In the genomic region with DNA sequence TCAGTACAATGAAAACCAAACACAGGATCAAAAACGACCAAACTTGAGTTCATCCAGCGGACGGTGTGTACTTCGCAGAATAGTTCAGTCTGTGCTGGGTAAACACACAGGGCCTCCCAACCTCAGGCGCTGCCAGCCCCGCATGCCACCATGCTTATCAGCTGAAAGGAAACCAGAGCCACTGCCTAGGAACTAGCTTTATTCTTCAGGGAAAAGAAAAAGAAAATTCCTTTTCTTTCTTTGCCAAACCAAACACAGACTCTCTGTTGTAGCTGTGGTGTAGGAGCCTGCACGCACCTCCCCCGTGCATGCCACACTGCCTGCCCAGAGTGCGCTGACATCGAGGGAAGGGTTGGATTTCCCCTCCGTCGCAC, we compare ENCODE assay signal across 11 mouse cellular contexts.
A peak's percentile ranks its signal among the peaks of the same experiment; 100 is the strongest.
DNase-seq lines count a peak whose midpoint lies in the region; ATAC-seq lines count a peak whose summit lies in the region.
"Had no signal": no experiment of that assay in that cellular context is flagged by ENCODE, and none has a peak within 500 bp of the region (broad histone marks: within the 10 kb centered on the region; RNA-seq: fewer than 3 reads in every experiment).

No protein-coding gene starts in this region.

- no peak overlapping the region for H3K4me2 ChIP-seq in hindbrain, embryonic 15.5 days
- H3K4me2 ChIP-seq in hindbrain, embryonic 13.5 days: no peak overlapping the region
- H3K4me2 ChIP-seq in embryonic facial prominence, embryonic 13.5 days: no peak overlapping the region
- no peak overlapping the region for H3K4me2 ChIP-seq in intestine, embryonic 14.5 days (ENCODE audit: low read length)
- no peak overlapping the region for H3K4me2 ChIP-seq in kidney, embryonic 15.5 days
- H3K4me2 ChIP-seq: forebrain, embryonic 15.5 days; midbrain, embryonic 15.5 days had no signal

- no peaks in the 10 kb centered on the region for H3K36me3 ChIP-seq in hindbrain, embryonic 15.5 days
- H3K36me3 ChIP-seq in hindbrain, embryonic 13.5 days: no peaks in the 10 kb centered on the region
- H3K36me3 ChIP-seq in embryonic facial prominence, embryonic 13.5 days: peaks cover 70% of the 10 kb centered on the region
- peaks cover 40% of the 10 kb centered on the region for H3K36me3 ChIP-seq in intestine, embryonic 14.5 days (ENCODE audit: control insufficient read depth, insufficient read depth, low read length)
- peaks cover 94% of the 10 kb centered on the region for H3K36me3 ChIP-seq in kidney, embryonic 15.5 days
- H3K36me3 ChIP-seq: forebrain, embryonic 15.5 days; midbrain, embryonic 15.5 days had no signal

- peak; percentile 52; the same call in 1 of the 2 replicates for ATAC-seq in hindbrain, embryonic 15.5 days (ENCODE audit: low FRiP score, low read depth)
- ATAC-seq in hindbrain, embryonic 13.5 days (ENCODE audit: low FRiP score): no peak
- ATAC-seq in embryonic facial prominence, embryonic 13.5 days (ENCODE audit: insufficient number of reproducible peaks, insufficient read depth, low FRiP score, low TSS enrichment, low read depth): no peak
- ATAC-seq in intestine, embryonic 14.5 days (replicated peaks; ENCODE audit: low FRiP score, low TSS enrichment, low read depth): no peak
- ATAC-seq in kidney, embryonic 15.5 days (replicated peaks; ENCODE audit: low FRiP score): no peak
- ATAC-seq: forebrain, embryonic 15.5 days; midbrain, embryonic 15.5 days had no signal

- no peak overlapping the region for H3K4me3 ChIP-seq in hindbrain, embryonic 15.5 days
- no peak overlapping the region for H3K4me3 ChIP-seq in hindbrain, embryonic 13.5 days
- no peak overlapping the region for H3K4me3 ChIP-seq in embryonic facial prominence, embryonic 13.5 days
- no peak overlapping the region for H3K4me3 ChIP-seq in intestine, embryonic 14.5 days (ENCODE audit: low read depth, low read length)
- no peak overlapping the region for H3K4me3 ChIP-seq in kidney, embryonic 15.5 days (replicated peaks)
- H3K4me3 ChIP-seq: forebrain, embryonic 15.5 days; midbrain, embryonic 15.5 days had no signal

- 65% methylated on average over 12 of the region's 12 CpGs for WGBS in hindbrain, embryonic 15.5 days
- WGBS in hindbrain, embryonic 13.5 days: 77% methylated on average over 12 of the region's 12 CpGs
- WGBS in embryonic facial prominence, embryonic 13.5 days: 42% methylated on average over 12 of the region's 12 CpGs
- 66% methylated on average over 12 of the region's 12 CpGs for WGBS in intestine, embryonic 14.5 days
- 68% methylated on average over 12 of the region's 12 CpGs for WGBS in kidney, embryonic 15.5 days

- H3K27me3 ChIP-seq in hindbrain, embryonic 15.5 days: no peaks in the 10 kb centered on the region
- H3K27me3 ChIP-seq in hindbrain, embryonic 13.5 days: no peaks in the 10 kb centered on the region
- H3K27me3 ChIP-seq in embryonic facial prominence, embryonic 13.5 days: no peaks in the 10 kb centered on the region
- no peaks in the 10 kb centered on the region for H3K27me3 ChIP-seq in intestine, embryonic 14.5 days (replicated peaks; ENCODE audit: control insufficient read depth, insufficient read depth, low read length)
- H3K27me3 ChIP-seq in kidney, embryonic 15.5 days: no peaks in the 10 kb centered on the region
- H3K27me3 ChIP-seq: forebrain, embryonic 15.5 days; midbrain, embryonic 15.5 days had no signal

- H3K9ac ChIP-seq in hindbrain, embryonic 15.5 days: no peak overlapping the region
- no peak overlapping the region for H3K9ac ChIP-seq in hindbrain, embryonic 13.5 days
- no peak overlapping the region for H3K9ac ChIP-seq in embryonic facial prominence, embryonic 13.5 days
- H3K9ac ChIP-seq in intestine, embryonic 14.5 days (ENCODE audit: low read length): no peak overlapping the region
- no peak overlapping the region for H3K9ac ChIP-seq in kidney, embryonic 15.5 days
- H3K9ac ChIP-seq: forebrain, embryonic 15.5 days; midbrain, embryonic 15.5 days had no signal

- peaks cover 18% of the 10 kb centered on the region; the same call in 1 of the 2 replicates for H3K4me1 ChIP-seq in hindbrain, embryonic 15.5 days (replicated peaks)
- peaks cover 18% of the 10 kb centered on the region for H3K4me1 ChIP-seq in hindbrain, embryonic 13.5 days (replicated peaks)
- H3K4me1 ChIP-seq in embryonic facial prominence, embryonic 13.5 days: peaks cover 17% of the 10 kb centered on the region
- no peaks in the 10 kb centered on the region for H3K4me1 ChIP-seq in intestine, embryonic 14.5 days (replicated peaks; ENCODE audit: control insufficient read depth, insufficient read depth, low read length)
- peaks cover 3% of the 10 kb centered on the region; the same call in 1 of the 2 replicates for H3K4me1 ChIP-seq in kidney, embryonic 15.5 days

- no peaks in the 10 kb centered on the region for H3K9me3 ChIP-seq in hindbrain, embryonic 15.5 days
- no peaks in the 10 kb centered on the region for H3K9me3 ChIP-seq in hindbrain, embryonic 13.5 days
- H3K9me3 ChIP-seq in embryonic facial prominence, embryonic 13.5 days: no peaks in the 10 kb centered on the region
- H3K9me3 ChIP-seq in intestine, embryonic 14.5 days (ENCODE audit: control insufficient read depth, low read length): no peaks in the 10 kb centered on the region
- no peaks in the 10 kb centered on the region for H3K9me3 ChIP-seq in kidney, embryonic 15.5 days (replicated peaks)
- H3K9me3 ChIP-seq: forebrain, embryonic 15.5 days; midbrain, embryonic 15.5 days had no signal

- DNase-seq in intestine, embryonic 14.5 days (ENCODE audit: low spot score): no peak
- peak; percentile 70 for DNase-seq in lung, postnatal 25 days (ENCODE audit: low spot score)
- DNase-seq in urinary bladder, adult 2 months (ENCODE audit: low spot score): no peak
- DNase-seq in yolk sac, embryonic 10.5 days (ENCODE audit: low spot score): no peak
- DNase-seq: kidney, adult 2 months had no signal

- no peak overlapping the region for H3K27ac ChIP-seq in hindbrain, embryonic 15.5 days (replicated peaks)
- no peak overlapping the region for H3K27ac ChIP-seq in hindbrain, embryonic 13.5 days
- peak overlapping the region; percentile 28; the same call in 1 of the 2 replicates for H3K27ac ChIP-seq in embryonic facial prominence, embryonic 13.5 days
- H3K27ac ChIP-seq in intestine, embryonic 14.5 days (ENCODE audit: low read depth): 0 out of 2 replicates have a peak overlapping the region, but pooled peaks have one; percentile 9
- H3K27ac ChIP-seq in kidney, embryonic 15.5 days: no peak overlapping the region
- H3K27ac ChIP-seq: forebrain, embryonic 15.5 days; midbrain, embryonic 15.5 days had no signal

Comparison
In these comparisons a context has a peak if more than half of its experiments do, and no peak if none do; other contexts are left out.
1. H3K27ac ChIP-seq: peak in embryonic facial prominence, embryonic 13.5 days (single experiment) and intestine, embryonic 14.5 days (single experiment); none in hindbrain, embryonic 15.5 days (single experiment), hindbrain, embryonic 13.5 days (single experiment) and kidney, embryonic 15.5 days (single experiment).